Mouse (Mus musculus) leukemia stem cell, adult 10-12 weeks (primary cell): ENCODE results near the gene Cebpe. TPM values are rescaled to one million over a fixed set of nuclear protein-coding genes. Genes with fewer than 3 reads are reported as not detected.

Experiments
- polyA plus RNA-seq: library from polyadenylated mRNA; stranded (reverse); fragments of >175 nt; gene quantifications from 2 replicates; pipeline ENCODE4 v1.2.3, GENCODE M21; 2012; ENCODE audit warnings: low replicate concordance

Cebpe gene
- polyA plus RNA-seq = 1.6 and 3.1 TPM in 2 replicates

DNA sequence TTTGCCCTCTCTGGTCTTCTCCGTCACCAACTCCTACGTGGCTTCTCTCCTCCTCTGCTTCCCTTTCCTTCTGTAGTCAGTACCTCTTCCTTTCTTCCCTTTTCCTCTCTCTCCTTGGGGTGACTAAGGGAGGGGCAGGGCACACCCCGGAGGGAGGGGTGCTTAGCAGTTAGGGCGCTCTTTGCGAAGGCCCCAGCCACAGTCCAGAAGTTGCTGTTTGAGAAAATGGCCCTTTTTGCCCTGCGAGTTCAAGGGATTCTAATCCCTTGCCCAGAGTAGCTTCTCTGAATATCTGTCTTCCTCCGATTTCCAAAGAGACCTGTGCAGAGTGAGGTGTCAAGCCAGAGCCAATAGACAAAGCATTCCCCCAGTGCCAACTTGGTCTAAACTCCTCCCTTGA is at the start of gene Cebpe:
Gene Cebpe, minus strand, starts transcription at position 101 of the 400 bp plus-strand sequence.

DNA sequence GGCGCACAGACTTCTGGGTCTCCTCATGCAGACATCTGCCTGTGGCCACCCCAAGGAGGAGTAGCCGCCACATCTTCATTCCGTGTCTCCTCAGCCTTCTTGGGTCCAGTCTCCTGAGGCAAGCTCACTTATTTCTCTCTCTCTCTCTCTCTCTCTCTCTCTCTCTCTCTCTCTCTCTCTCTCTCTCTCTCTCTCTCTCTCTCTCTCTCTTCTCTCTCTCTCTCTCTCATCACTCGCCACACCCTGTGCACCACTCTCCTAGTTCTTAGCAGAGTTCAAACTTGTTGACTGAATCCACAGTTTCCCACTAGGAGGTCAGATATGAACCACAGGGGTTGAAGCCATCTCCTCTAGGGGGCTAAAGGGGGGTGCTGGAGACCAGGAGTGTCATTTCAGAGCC is 13.2 kb downstream of the Cebpe start, which contains the start of gene Gm29776:
Gene Gm29776, minus strand, starts transcription at position 101 of the 400 bp plus-strand sequence.

DNA sequence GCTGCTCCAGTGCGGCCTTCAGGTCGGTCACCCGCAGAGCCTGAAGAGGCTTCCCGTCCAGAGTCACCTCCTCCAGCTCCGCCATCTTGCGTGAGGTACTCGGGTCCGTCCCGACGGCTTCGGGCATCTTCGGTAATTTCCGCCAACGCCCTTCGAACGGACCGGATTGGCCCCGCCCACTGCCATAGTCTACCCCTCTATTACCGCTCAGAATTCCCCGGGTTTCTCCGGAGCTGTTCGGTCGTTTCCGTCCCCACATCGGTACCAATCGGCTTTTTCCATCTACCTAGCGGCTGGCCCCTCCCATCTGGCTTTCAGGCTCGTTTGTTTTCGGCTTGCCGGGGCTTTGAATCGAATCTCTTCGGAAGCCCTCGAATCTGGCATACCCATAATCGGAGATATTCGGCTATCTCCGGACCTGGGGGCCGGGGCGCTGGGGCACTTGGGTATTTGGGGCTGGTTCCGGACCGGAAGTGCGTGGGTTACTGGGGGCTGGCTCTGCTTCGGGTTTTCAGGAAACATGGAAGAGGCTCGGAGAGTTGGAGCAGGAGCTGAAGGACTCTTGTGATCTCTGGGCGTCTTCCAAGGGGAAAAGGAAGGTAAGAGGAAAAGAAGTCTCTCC is 25.3 kb downstream of the Cebpe start, which contains the start of gene Acin1:
Gene Acin1, minus strand, starts transcription at position 410 of the 622 bp plus-strand sequence.

DNA sequence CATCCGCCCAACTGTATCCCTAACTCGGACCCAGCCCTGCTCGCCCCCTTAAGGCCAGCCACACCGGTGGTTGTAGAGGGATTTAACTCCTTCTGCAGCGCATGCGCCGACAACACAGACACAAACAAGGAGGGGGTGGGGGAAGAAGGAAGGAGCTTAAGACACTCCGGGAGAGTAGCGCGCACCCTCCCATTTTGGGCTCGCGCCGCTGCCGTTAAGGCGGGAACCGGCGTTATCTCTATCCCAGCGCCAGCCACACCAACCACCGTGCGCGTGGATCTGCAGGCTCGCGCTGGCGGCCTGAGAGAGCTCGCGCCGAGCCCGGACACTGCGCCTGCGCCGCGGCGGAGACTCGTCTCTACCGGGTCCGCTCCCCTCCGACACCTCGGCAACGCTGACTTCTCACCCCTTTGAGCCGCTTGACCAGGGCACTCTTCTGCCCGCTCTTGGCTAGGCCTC is 25.9 kb downstream of the Cebpe start, which contains the start of gene 1700123O20Rik:
Gene 1700123O20Rik, plus strand, starts transcription at position 154 of the 459 bp plus-strand sequence.

Other genes starting within 250 kb of the Cebpe start
- gene Lrp10, start 248.0 kb downstream of the Cebpe start, polyA plus RNA-seq = 496 and 711 TPM in 2 replicates
- gene Rem2, start 236.1 kb downstream of the Cebpe start, polyA plus RNA-seq = 1.6 and 2.7 TPM in 2 replicates
- gene Prmt5, start 194.6 kb downstream of the Cebpe start, polyA plus RNA-seq = 96.6 and 164 TPM in 2 replicates
- gene Haus4, start 157.6 kb downstream of the Cebpe start, polyA plus RNA-seq = 15.6 and 36.3 TPM in 2 replicates
- 0.08 and 0.12 TPM in 2 replicates for gene Ajuba, start 134.6 kb downstream of the Cebpe start, polyA plus RNA-seq
- 2.6 and 13.9 TPM in 2 replicates for gene 4931414P19Rik, start 106.2 kb downstream of the Cebpe start, polyA plus RNA-seq
- 112 and 139 TPM in 2 replicates for gene Psmb5, start 94.2 kb downstream of the Cebpe start, polyA plus RNA-seq
- gene Psmb11, start 90.7 kb downstream of the Cebpe start, polyA plus RNA-seq = not detected in 2 replicates
- not detected in 2 replicates for gene Gm17606, start 71.2 kb downstream of the Cebpe start, polyA plus RNA-seq
- 2.7 and 4.7 TPM in 2 replicates for gene Cdh24, start 70.8 kb downstream of the Cebpe start, polyA plus RNA-seq
- 21.9 and 24.6 TPM in 2 replicates for gene 1700123O20Rik, start 26.0 kb downstream of the Cebpe start, polyA plus RNA-seq
- gene Acin1, start 25.2 kb downstream of the Cebpe start, polyA plus RNA-seq = 173 and 343 TPM in 2 replicates
- not detected in 2 replicates for gene Gm29776, start 13.3 kb downstream of the Cebpe start, polyA plus RNA-seq
- gene Slc7a8, start 69.8 kb upstream of the Cebpe start, polyA plus RNA-seq = 19.6 and 21.8 TPM in 2 replicates
- gene Rnf212b, start 102.0 kb upstream of the Cebpe start, polyA plus RNA-seq = not detected in 2 replicates
- gene Homez, start 158.8 kb upstream of the Cebpe start, polyA plus RNA-seq = 0.86 and 0.91 TPM in 2 replicates
- 1.2 TPM in 2 replicates for gene Ppp1r3e, start 165.4 kb upstream of the Cebpe start, polyA plus RNA-seq
- 48.9 and 77.3 TPM in 2 replicates for gene Bcl2l2, start 171.2 kb upstream of the Cebpe start, polyA plus RNA-seq
- 10.1 and 11.1 TPM in 2 replicates for gene Gm20521, start 171.3 kb upstream of the Cebpe start, polyA plus RNA-seq
- gene Pabpn1, start 180.3 kb upstream of the Cebpe start, polyA plus RNA-seq = 165 and 331 TPM in 2 replicates
- 1.7 and 2.0 TPM in 2 replicates for gene Slc22a17, start 201.0 kb upstream of the Cebpe start, polyA plus RNA-seq
- gene Efs, start 214.0 kb upstream of the Cebpe start, polyA plus RNA-seq = 0.27 and 0.41 TPM in 2 replicates
- not detected in 2 replicates for gene Il25, start 220.5 kb upstream of the Cebpe start, polyA plus RNA-seq
- not detected in 2 replicates for gene Cmtm5, start 224.1 kb upstream of the Cebpe start, polyA plus RNA-seq